Mouse (Mus musculus): Measurements from ENCODE around the gene Kdelr3.

The Kdelr3 gene

GRCm38 (mm10) chr15:79516171-79517096 lies at the start of gene Kdelr3:
Kdelr3 (plus strand) TSS chr15:79516411.
- DNase-seq (ENCODE audit: low spot score), result peak; percentile 54

- peak; percentile 93 for DNase-seq (ENCODE audit: low spot score)
Observed at GRCm38 (mm10) chr15:79466601-79467286, 49.5 kb upstream of the Kdelr3 start.

- no peak for DNase-seq (ENCODE audit: low spot score)
Observed at GRCm38 (mm10) chr15:79469577-79469976, 46.6 kb upstream of the Kdelr3 start.

- DNase-seq (ENCODE audit: low spot score), result no peak
Observed at GRCm38 (mm10) chr15:79470583-79470982, 45.6 kb upstream of the Kdelr3 start.

- DNase-seq (ENCODE audit: low spot score), result no peak
Observed at GRCm38 (mm10) chr15:79471095-79471494, 45.1 kb upstream of the Kdelr3 start.

GRCm38 (mm10) chr15:79473042-79473441 lies 43.2 kb upstream of the Kdelr3 start:
- no peak for DNase-seq (ENCODE audit: low spot score)

GRCm38 (mm10) chr15:79473638-79474355 lies 42.4 kb upstream of the Kdelr3 start:
- DNase-seq (ENCODE audit: low spot score), result no peak

GRCm38 (mm10) chr15:79477227-79477626 lies 39.0 kb upstream of the Kdelr3 start:
- no peak for DNase-seq (ENCODE audit: low spot score)

GRCm38 (mm10) chr15:79481181-79481688 lies 35.0 kb upstream of the Kdelr3 start:
- DNase-seq (ENCODE audit: low spot score), result no peak

GRCm38 (mm10) chr15:79489463-79489862 lies 26.7 kb upstream of the Kdelr3 start:
- DNase-seq (ENCODE audit: low spot score), result no peak

GRCm38 (mm10) chr15:79493527-79493926 lies 22.7 kb upstream of the Kdelr3 start:
- no peak for DNase-seq (ENCODE audit: low spot score)

- DNase-seq (ENCODE audit: low spot score), result no peak
Observed at GRCm38 (mm10) chr15:79500110-79500509, 16.1 kb upstream of the Kdelr3 start.

- DNase-seq (ENCODE audit: low spot score), result no peak
Observed at GRCm38 (mm10) chr15:79502891-79503341, 13.3 kb upstream of the Kdelr3 start.

GRCm38 (mm10) chr15:79503438-79503837 lies 12.8 kb upstream of the Kdelr3 start:
- DNase-seq (ENCODE audit: low spot score), result no peak

- no peak for DNase-seq (ENCODE audit: low spot score)
Observed at GRCm38 (mm10) chr15:79504707-79505452, 11.3 kb upstream of the Kdelr3 start, which contains the start of gene Kcnj4. Kcnj4 (minus strand) TSS chr15:79505241.

- DNase-seq (ENCODE audit: low spot score), result peak; percentile 80
Observed at GRCm38 (mm10) chr15:79505616-79506283, 10.5 kb upstream of the Kdelr3 start.

- no peak for DNase-seq (ENCODE audit: low spot score)
Observed at GRCm38 (mm10) chr15:79506460-79506859, 9.8 kb upstream of the Kdelr3 start.

GRCm38 (mm10) chr15:79507055-79507828 lies 9.0 kb upstream of the Kdelr3 start:
- DNase-seq (ENCODE audit: low spot score), result no peak

GRCm38 (mm10) chr15:79509998-79510397 lies 6.2 kb upstream of the Kdelr3 start:
- DNase-seq (ENCODE audit: low spot score), result no peak

- no peak for DNase-seq (ENCODE audit: low spot score)
Observed at GRCm38 (mm10) chr15:79510425-79510824, 5.8 kb upstream of the Kdelr3 start.
